Mouse (Mus musculus): ENCODE results near the gene Slc23a2.
A peak's percentile ranks its signal among the peaks of the same experiment; 100 is the strongest.

Gene Slc23a2

GRCm38 (mm10) chr2:132024028-132024427, 120.9 kb downstream of the Slc23a2 start:
- no peak for DNase-seq (ENCODE audit: low read depth in 1 of 2, low spot score in 2 of 2)

GRCm38 (mm10) chr2:132022621-132023020, 122.3 kb downstream of the Slc23a2 start:
- DNase-seq (ENCODE audit: low read depth in 1 of 2, low spot score in 2 of 2), result no peak

- DNase-seq (ENCODE audit: low read depth in 1 of 2, low spot score in 2 of 2), result no peak
Measured at GRCm38 (mm10) chr2:132021616-132022015, 123.3 kb downstream of the Slc23a2 start.

GRCm38 (mm10) chr2:132020991-132021541, 123.8 kb downstream of the Slc23a2 start:
- no peak for DNase-seq (ENCODE audit: low read depth in 1 of 2, low spot score in 2 of 2)

- no peak for DNase-seq (ENCODE audit: low read depth in 1 of 2, low spot score in 2 of 2)
Measured at GRCm38 (mm10) chr2:132020420-132020819, 124.5 kb downstream of the Slc23a2 start.

- peak; percentile 42 to 48 for DNase-seq (ENCODE audit: low read depth in 1 of 2, low spot score in 2 of 2)
Measured at GRCm38 (mm10) chr2:132019372-132019811, 125.5 kb downstream of the Slc23a2 start.

GRCm38 (mm10) chr2:132018156-132018555, 126.8 kb downstream of the Slc23a2 start:
- DNase-seq (ENCODE audit: low read depth in 1 of 2, low spot score in 2 of 2), result no peak

- DNase-seq (ENCODE audit: low read depth in 1 of 2, low spot score in 2 of 2), result no peak
Measured at GRCm38 (mm10) chr2:132017611-132018010, 127.3 kb downstream of the Slc23a2 start.

GRCm38 (mm10) chr2:132016034-132016433, 128.9 kb downstream of the Slc23a2 start:
- no peak for DNase-seq (ENCODE audit: low read depth in 1 of 2, low spot score in 2 of 2)

- no peak for DNase-seq (ENCODE audit: low read depth in 1 of 2, low spot score in 2 of 2)
Measured at GRCm38 (mm10) chr2:132013152-132013551, 131.8 kb downstream of the Slc23a2 start.

- no peak for DNase-seq (ENCODE audit: low read depth in 1 of 2, low spot score in 2 of 2)
Measured at GRCm38 (mm10) chr2:132010781-132011180, 134.1 kb downstream of the Slc23a2 start.

GRCm38 (mm10) chr2:132008186-132008585, 136.7 kb downstream of the Slc23a2 start:
- DNase-seq (ENCODE audit: low read depth in 1 of 2, low spot score in 2 of 2), result no peak

GRCm38 (mm10) chr2:132007475-132007819, 137.5 kb downstream of the Slc23a2 start:
- no peak for DNase-seq (ENCODE audit: low read depth in 1 of 2, low spot score in 2 of 2)

- peak; percentile 62 to 72 for DNase-seq (ENCODE audit: low read depth in 1 of 2, low spot score in 2 of 2)
Measured at GRCm38 (mm10) chr2:132006561-132007474, 138.1 kb downstream of the Slc23a2 start.

GRCm38 (mm10) chr2:132005445-132005844, 139.5 kb downstream of the Slc23a2 start:
- no peak for DNase-seq (ENCODE audit: low read depth in 1 of 2, low spot score in 2 of 2)

- no peak for DNase-seq (ENCODE audit: low read depth in 1 of 2, low spot score in 2 of 2)
Measured at GRCm38 (mm10) chr2:132004495-132005136, 140.3 kb downstream of the Slc23a2 start.

- DNase-seq (ENCODE audit: low read depth in 1 of 2, low spot score in 2 of 2), result no peak
Measured at GRCm38 (mm10) chr2:132003916-132004315, 141.0 kb downstream of the Slc23a2 start.

Measured in monocyte, adult 2 months (primary cell).